Mouse (Mus musculus) liver, embryonic 14.5 days (tissue): ENCODE results near the gene Nhej1.

Experiments
- CTCF ChIP-seq: IDR thresholded peaks from 2 replicates; pipeline ENCODE4 v1.5.1; 2016; ENCODE audit warnings: antibody characterized with exemption, low read depth, control low read depth
- EP300 ChIP-seq: IDR thresholded peaks from 2 replicates; pipeline ENCODE4 v1.6.1; 2016; ENCODE audit warnings: antibody characterized with exemption, low read depth

DNA sequence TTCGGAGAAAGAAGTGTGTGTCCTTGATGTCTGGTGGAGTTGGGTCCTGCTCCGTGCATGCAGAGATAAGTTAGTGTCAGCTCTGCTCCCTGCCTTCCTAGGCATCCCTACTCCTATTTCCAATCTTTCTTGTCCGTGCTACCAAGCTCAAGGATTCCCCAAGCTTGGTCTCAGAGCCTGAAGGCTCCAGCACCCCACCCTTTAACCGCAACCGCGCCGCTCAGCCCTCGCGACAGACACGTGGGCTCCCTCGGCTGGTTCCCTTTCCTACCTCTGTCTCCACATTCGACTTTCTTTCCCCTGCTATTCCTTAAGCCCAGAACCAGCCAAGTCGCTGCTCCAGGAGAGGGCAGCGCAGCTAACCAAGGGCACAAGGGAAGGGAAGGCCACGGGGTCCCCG lies 174.9 kb downstream of the Nhej1 start:
- TF ChIP-seq EP300 (no peak), CTCF (no peak)
